Mouse (Mus musculus) small intestine, adult 2 months (tissue): ENCODE measurements at regions not wholly inside any gene's neighbourhood (a gene's known extent, or its start where the extent isn't known, plus 50 kb on each side); places are given as distances from the start of the nearest gene placed in this dataset.

Source experiments
- CTCF ChIP-seq: fragments of 200-500 bp; IDR thresholded peaks from 2 replicates; pipeline ENCODE4 v1.5.1; 2012; ENCODE audit warnings: low read depth, mild to moderate bottlenecking, control low read depth, inconsistent platforms, low read length, moderate library complexity, mixed read lengths; ENCODE audit not compliant: insufficient replicate concordance, insufficient read length; ENCODE audit errors: extremely low read depth
- POLR2A ChIP-seq: fragments of 200-500 bp; IDR thresholded peaks from 2 replicates; pipeline ENCODE4 v1.6.1; 2012; ENCODE audit warnings: low read depth, mild to moderate bottlenecking, control low read depth, inconsistent platforms, low read length, moderate library complexity

DNA sequence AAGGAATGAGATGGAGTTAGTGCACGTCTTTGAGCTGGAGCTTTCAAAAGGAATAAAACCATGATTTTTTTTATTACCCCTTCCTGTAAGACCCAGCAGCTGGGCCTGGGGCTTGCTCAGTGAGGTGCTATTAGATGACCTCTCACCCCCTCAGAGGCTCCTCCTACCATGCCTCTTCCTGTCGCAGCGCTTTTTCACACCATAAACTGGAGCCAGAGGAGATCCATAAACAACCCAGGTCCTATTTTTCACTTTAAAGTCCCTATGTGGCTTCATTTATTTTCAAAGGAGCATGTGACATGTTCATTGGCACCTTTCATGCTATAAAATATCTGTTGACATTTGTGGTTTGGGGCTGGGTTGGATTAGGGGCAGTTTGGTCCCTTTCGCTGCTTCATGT is 365.9 kb upstream of the Clint1 start:
- TF ChIP-seq CTCF: no peak
- TF ChIP-seq POLR2A: no peak
